Mouse (Mus musculus) MEL (cell line): ENCODE measurements around the gene Ctnna2. TPM values are rescaled to one million over a fixed set of nuclear protein-coding genes. Genes with fewer than 3 reads are reported as not detected.

ENCODE experiments used
- DNase-seq: peaks from one replicate; pipeline ENCODE4 v3.0.0; 2011; ENCODE audit warnings: low read depth, low spot score
- H3K27ac ChIP-seq: 2 replicates; pipeline ENCODE4 v1.5.1; 2012; ENCODE audit warnings: low read depth, mild to moderate bottlenecking, control low read depth, low read length, moderate library complexity; ENCODE audit not compliant: control insufficient read depth
- H3K27me3 ChIP-seq, 2 experiments: fragments of 150-350 bp in 1 of 2; sonication (generic) in 1 of 2; 2 replicates each; pipeline ENCODE4 v1.6.1; 2012; ENCODE audit warnings: low read length in 2 of 2, mild to moderate bottlenecking in 2 of 2, improper control_type of control experiment in 1 of 2, moderate library complexity in 1 of 2; ENCODE audit not compliant: insufficient read depth in 2 of 2, control insufficient read depth in 1 of 2
- H3K36me3 ChIP-seq, 2 experiments: 2 replicates each; pipeline ENCODE4 v1.6.1; 2012 to 2014; ENCODE audit warnings: low read length in 2 of 2, improper control_type of control experiment in 1 of 2, inconsistent platforms in 1 of 2, mild to moderate bottlenecking in 1 of 2; ENCODE audit not compliant: insufficient read depth in 2 of 2, control insufficient read depth in 1 of 2
- H3K4me1 ChIP-seq, 2 experiments: fragments of 150-350 bp in 1 of 2; sonication (generic) in 1 of 2; 2 replicates each; pipeline ENCODE4 v1.6.1; 2012; ENCODE audit warnings: low read length in 2 of 2, improper control_type of control experiment in 1 of 2, mild to moderate bottlenecking in 1 of 2; ENCODE audit not compliant: insufficient read depth in 2 of 2, control insufficient read depth in 1 of 2
- H3K4me3 ChIP-seq, 2 experiments: fragments of 150-350 bp in 1 of 2; sonication (generic) in 1 of 2; 2 replicates each; pipeline ENCODE4 v1.5.1; 2012; ENCODE audit warnings: low read depth in 2 of 2, low read length in 2 of 2, mild to moderate bottlenecking in 2 of 2, moderate library complexity in 2 of 2, control low read depth in 1 of 2, improper control_type of control experiment in 1 of 2; ENCODE audit not compliant: control insufficient read depth in 1 of 2, insufficient read depth in 1 of 2
- H3K79me2 ChIP-seq: 2 replicates; pipeline ENCODE4 v1.6.1; 2012; ENCODE audit warnings: mild to moderate bottlenecking, low read length, moderate library complexity; ENCODE audit not compliant: control insufficient read depth, poor library complexity, insufficient read depth
- H3K9ac ChIP-seq: 2 replicates; pipeline ENCODE4 v1.6.1; 2012; ENCODE audit warnings: low read depth, mild to moderate bottlenecking, control low read depth, low read length, moderate library complexity; ENCODE audit not compliant: control insufficient read depth, poor library complexity, severe bottlenecking
- H3K9me3 ChIP-seq: fragments of 150-350 bp; sonication (generic); replicated peaks from 2 replicates; pipeline ENCODE4 v1.6.1; 2012; ENCODE audit warnings: mild to moderate bottlenecking, low read length, improper control_type of control experiment, moderate library complexity; ENCODE audit not compliant: insufficient read depth
- CHD1 ChIP-seq: IDR thresholded peaks from 2 replicates; pipeline ENCODE4 v1.6.1; 2012; ENCODE audit warnings: low read depth, mild to moderate bottlenecking, inconsistent platforms, low read length, improper control_type of control experiment
- CHD2 ChIP-seq: IDR thresholded peaks from 2 replicates; pipeline ENCODE4 v1.6.1; 2011; ENCODE audit warnings: low read length, improper control_type of control experiment
- CTCF ChIP-seq, 3 experiments: IDR thresholded peaks in 2 of 3; conservative IDR thresholded peaks in 1 of 3; 2 replicates each; pipeline ENCODE4 v1.5.1; 2011 to 2012; ENCODE audit warnings: low read length in 3 of 3, low read depth in 2 of 3, mild to moderate bottlenecking in 2 of 3, improper control_type of control experiment in 1 of 3, inconsistent platforms in 1 of 3, mixed read lengths in 1 of 3, moderate library complexity in 1 of 3; ENCODE audit not compliant: control insufficient read depth in 1 of 3, insufficient read depth in 1 of 3, poor library complexity in 1 of 3, severe bottlenecking in 1 of 3
- ELF1 ChIP-seq: IDR thresholded peaks from 2 replicates; pipeline ENCODE4 v1.6.1; 2014; ENCODE audit warnings: low read depth, mild to moderate bottlenecking, inconsistent platforms, low read length, improper control_type of control experiment, moderate library complexity
- EP300 ChIP-seq, 2 experiments: IDR thresholded peaks; 2 replicates each; pipeline ENCODE4 v1.6.1; 2011; ENCODE audit warnings: improper control_type of control experiment in 2 of 2, low read length in 2 of 2, low read depth in 1 of 2, mild to moderate bottlenecking in 1 of 2
- GABPA ChIP-seq: IDR thresholded peaks from 2 replicates; pipeline ENCODE4 v1.6.1; 2012; ENCODE audit warnings: low read depth, mild to moderate bottlenecking, inconsistent platforms, low read length, improper control_type of control experiment, moderate library complexity
- GATA1 ChIP-seq: IDR thresholded peaks from 2 replicates; pipeline ENCODE4 v1.6.1; 2011; ENCODE audit warnings: low read depth, low read length, improper control_type of control experiment
- HCFC1 ChIP-seq: IDR thresholded peaks from 2 replicates; pipeline ENCODE4 v1.6.1; 2012; ENCODE audit warnings: low read depth, mild to moderate bottlenecking, inconsistent platforms, low read length, improper control_type of control experiment, moderate library complexity
- MAZ ChIP-seq: IDR thresholded peaks from 2 replicates; pipeline ENCODE4 v1.6.1; 2012; ENCODE audit warnings: low read depth, mild to moderate bottlenecking, inconsistent platforms, low read length, improper control_type of control experiment
- MXI1 ChIP-seq: IDR thresholded peaks from 2 replicates; pipeline ENCODE4 v1.6.1; 2011; ENCODE audit warnings: mild to moderate bottlenecking, low read depth, low read length, improper control_type of control experiment
- MYB ChIP-seq: IDR thresholded peaks from 2 replicates; pipeline ENCODE4 v1.6.1; 2011; ENCODE audit warnings: mild to moderate bottlenecking, low read depth, low read length, improper control_type of control experiment
- NELFE ChIP-seq: IDR thresholded peaks from 2 replicates; pipeline ENCODE4 v1.6.1; 2011; ENCODE audit warnings: low read depth, low read length, improper control_type of control experiment
- POLR2AphosphoS2 ChIP-seq: IDR thresholded peaks from 2 replicates; pipeline ENCODE4 v1.6.1; 2011; ENCODE audit warnings: low read length, improper control_type of control experiment
- POLR2AphosphoS5 ChIP-seq: IDR thresholded peaks from 2 replicates; pipeline ENCODE4 v1.6.1; 2012; ENCODE audit warnings: low read depth, borderline replicate concordance, mild to moderate bottlenecking, inconsistent platforms, low read length, moderate library complexity, mixed read lengths
- RAD21 ChIP-seq: IDR thresholded peaks from 2 replicates; pipeline ENCODE4 v1.6.1; 2011; ENCODE audit warnings: mild to moderate bottlenecking, low read depth, low read length, improper control_type of control experiment
- RCOR1 ChIP-seq: IDR thresholded peaks from 2 replicates; pipeline ENCODE4 v1.6.1; 2012; ENCODE audit warnings: low read depth, mild to moderate bottlenecking, inconsistent platforms, low read length, improper control_type of control experiment
- SIN3A ChIP-seq: IDR thresholded peaks from 2 replicates; pipeline ENCODE4 v1.6.1; 2012; ENCODE audit warnings: low read length, improper control_type of control experiment, inconsistent platforms
- TAL1 ChIP-seq: IDR thresholded peaks from 2 replicates; pipeline ENCODE4 v1.6.1; 2012; ENCODE audit warnings: mild to moderate bottlenecking, inconsistent platforms, low read length, moderate library complexity, mixed read lengths
- TBP ChIP-seq: IDR thresholded peaks from 2 replicates; pipeline ENCODE4 v1.8.0; 2011; ENCODE audit warnings: low read depth, low read length, improper control_type of control experiment
- UBTF ChIP-seq: IDR thresholded peaks from 2 replicates; pipeline ENCODE4 v1.6.1; 2012; ENCODE audit warnings: low read depth, mild to moderate bottlenecking, inconsistent platforms, low read length, improper control_type of control experiment, moderate library complexity, borderline replicate concordance; ENCODE audit not compliant: insufficient read depth
- USF1 ChIP-seq: IDR thresholded peaks from 2 replicates; pipeline ENCODE4 v1.6.1; 2014; ENCODE audit warnings: low read depth, mild to moderate bottlenecking, inconsistent platforms, low read length, improper control_type of control experiment, moderate library complexity
- USF2 ChIP-seq, 2 experiments: IDR thresholded peaks; 2 replicates each; pipeline ENCODE4 v1.6.1; 2011 to 2012; ENCODE audit warnings: improper control_type of control experiment in 2 of 2, low read length in 2 of 2, borderline replicate concordance in 1 of 2, inconsistent platforms in 1 of 2, low read depth in 1 of 2, mild to moderate bottlenecking in 1 of 2; ENCODE audit not compliant: insufficient read depth in 1 of 2
- ZKSCAN1 ChIP-seq: IDR thresholded peaks from 2 replicates; pipeline ENCODE4 v1.6.1; 2012; ENCODE audit warnings: low read depth, mild to moderate bottlenecking, inconsistent platforms, low read length, improper control_type of control experiment, moderate library complexity
- ZNF384 ChIP-seq: IDR thresholded peaks from 2 replicates; pipeline ENCODE4 v1.6.1; 2012; ENCODE audit warnings: low read depth, mild to moderate bottlenecking, inconsistent platforms, low read length, improper control_type of control experiment
- polyA plus RNA-seq, 2 experiments: library from polyadenylated mRNA; stranded (reverse) in 1 of 2; unstranded in 1 of 2; fragments of >175 nt in 1 of 2; fragments of >200 nt in 1 of 2; gene quantifications; 2 replicates each; pipeline versions ENCODE4 v1.2.1 to v1.2.4; 2012; ENCODE audit warnings: low replicate concordance in 2 of 2, low read depth in 1 of 2; ENCODE audit not compliant: insufficient read length in 2 of 2, insufficient read depth in 1 of 2, missing spikeins in 1 of 2
- total RNA-seq: library from RNA; depleted of rRNA; stranded (reverse); fragments of 300-350 nt; gene quantifications from 2 replicates; pipeline ENCODE4 v1.2.3, GENCODE M21; 2012

The Ctnna2 gene
- total and polyA plus RNA-seq, 3 experiments = not detected

DNA sequence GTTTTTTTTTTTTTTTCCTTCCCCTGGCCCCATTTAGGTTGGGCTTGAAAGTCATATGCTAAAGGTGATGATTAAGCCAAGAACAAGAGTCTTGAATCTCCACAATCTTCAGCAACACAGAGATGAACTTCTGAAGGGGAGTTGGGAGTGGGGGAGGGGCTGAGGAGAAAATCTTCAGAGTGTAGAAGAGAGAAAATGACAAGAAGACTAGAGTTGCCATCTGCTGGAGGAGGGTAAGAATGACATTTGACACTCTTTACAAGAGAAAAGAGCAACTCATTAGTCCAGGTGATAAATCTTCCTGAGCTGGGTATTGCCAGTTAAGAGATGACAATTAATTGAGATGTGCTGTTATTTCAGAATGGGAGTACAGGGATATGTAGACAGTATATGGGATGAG is 760.6 kb downstream of the Ctnna2 start:
- no peaks in the 10 kb centered on the region for H3K79me2 ChIP-seq
- H3K4me3 ChIP-seq = no peak overlapping the region
- DNase-seq = no peak
- H3K9ac ChIP-seq = no peak overlapping the region
- no peaks in the 10 kb centered on the region for H3K36me3 ChIP-seq
- no peak overlapping the region for H3K27ac ChIP-seq
- TF ChIP-seq RCOR1 = no peak
- no peak for TF ChIP-seq NELFE
- no peak for TF ChIP-seq POLR2AphosphoS5
- H3K27me3 ChIP-seq = no peaks in the 10 kb centered on the region
- no peaks in the 10 kb centered on the region for H3K9me3 ChIP-seq
- H3K4me1 ChIP-seq = no peaks in the 10 kb centered on the region

- no peak for DNase-seq
Measured at GRCm38 (mm10) chr6:77215322-77215721, 764.2 kb downstream of the Ctnna2 start.

DNA sequence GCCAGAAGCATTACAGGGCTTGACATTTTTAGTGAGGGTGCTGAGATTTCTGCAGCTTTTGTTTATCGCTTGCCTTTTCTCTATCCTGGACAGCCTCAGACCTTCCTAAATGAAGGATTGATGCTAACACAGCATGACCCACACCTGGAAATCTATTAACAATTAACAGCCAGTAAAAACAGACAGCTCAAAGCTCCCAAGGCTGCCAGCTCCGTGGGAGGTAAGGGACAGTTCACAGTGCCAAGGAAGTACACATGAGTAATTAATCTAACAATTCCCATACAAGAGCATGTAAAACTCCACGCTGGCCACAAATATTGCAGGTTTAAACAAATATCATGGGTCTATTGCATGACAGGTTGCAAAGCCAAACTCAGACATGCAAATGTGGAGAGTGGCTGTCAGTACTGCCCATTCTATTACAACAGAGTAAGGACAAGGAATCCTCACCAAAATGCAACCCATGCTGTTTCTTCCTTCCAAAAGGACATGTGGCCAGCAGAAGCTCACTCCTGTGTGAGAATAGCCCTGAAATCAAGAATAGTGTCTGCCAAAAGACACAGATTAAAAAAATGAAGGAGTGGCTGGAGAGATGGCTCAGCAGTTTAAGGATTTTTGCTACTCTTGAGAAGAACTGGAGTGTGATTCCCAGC is 765.6 kb downstream of the Ctnna2 start:
- no peak overlapping the region for H3K27ac ChIP-seq
- no peaks in the 10 kb centered on the region for H3K9me3 ChIP-seq
- H3K9ac ChIP-seq = no peak overlapping the region
- no peaks in the 10 kb centered on the region for H3K79me2 ChIP-seq
- TF ChIP-seq ZNF384 (no peak), UBTF (no peak), MXI1 (no peak), ZKSCAN1 (no peak), MAZ (no peak), HCFC1 (no peak), MYB (no peak), RAD21 (no peak), POLR2AphosphoS2 (no peak)
- no peak for DNase-seq
- no peaks in the 10 kb centered on the region for H3K4me1 ChIP-seq
- H3K27me3 ChIP-seq = no peaks in the 10 kb centered on the region
- no peak overlapping the region for H3K4me3 ChIP-seq
- H3K36me3 ChIP-seq = no peaks in the 10 kb centered on the region

More at GRCm38 (mm10) chr6:77215322-77215721, 764.2 kb downstream of the Ctnna2 start:
- H3K4me3 ChIP-seq = no peak overlapping the region
- H3K9me3 ChIP-seq = no peaks in the 10 kb centered on the region
- TF ChIP-seq HCFC1 (no peak), NELFE (no peak), SIN3A (no peak), TAL1 (no peak), USF1 (no peak), USF2 (IDR thresholded peaks at IDR 0.05; ENCODE audit: borderline replicate concordance in 1 of 2, insufficient read depth in 1 of 2, low read depth in 1 of 2, low read length in 2 of 2) (no peak), GATA1 (no peak), CHD2 (no peak), POLR2AphosphoS5 (no peak), TBP (no peak), UBTF (no peak), EP300 (IDR thresholded peaks at IDR 0.05; ENCODE audit: low read depth in 1 of 2, low read length in 2 of 2) (no peak), CHD1 (no peak), CTCF (IDR thresholded peaks at IDR 0.05 in 2 of 3, conservative IDR thresholded peaks at IDR 0.05 in 1 of 3; ENCODE audit: control insufficient read depth in 1 of 3, insufficient read depth in 1 of 3, low read depth in 2 of 3, low read length in 3 of 3, poor library complexity in 1 of 3, severe bottlenecking in 1 of 3) (no peak), ELF1 (no peak), GABPA (no peak)
- no peak overlapping the region for H3K9ac ChIP-seq
- no peaks in the 10 kb centered on the region for H3K79me2 ChIP-seq
- no peaks in the 10 kb centered on the region for H3K27me3 ChIP-seq
- no peaks in the 10 kb centered on the region for H3K4me1 ChIP-seq
- H3K36me3 ChIP-seq = no peaks in the 10 kb centered on the region
- no peak overlapping the region for H3K27ac ChIP-seq
